Comparison of ENCODE assay signal across 8 mouse cellular contexts in genomic region chr11:96696842-96697455, GRCm38 (mm10).
DNase-seq lines count a peak whose midpoint lies in the region; ATAC-seq lines count a peak whose summit lies in the region.

No protein-coding gene starts in this region.

- no peak overlapping the region for H3K4me3 ChIP-seq in embryonic facial prominence, embryonic 10.5 days
- no peak overlapping the region for H3K4me3 ChIP-seq in limb, embryonic 11.5 days (ENCODE audit: low read depth, low read length)

- WGBS in embryonic facial prominence, embryonic 10.5 days, result 23% methylated on average over 7 of the region's 7 CpGs
- WGBS in limb, embryonic 11.5 days, result 27% methylated on average over 7 of the region's 7 CpGs

- ATAC-seq in limb, embryonic 11.5 days (ENCODE audit: insufficient number of reproducible peaks, low FRiP score, low TSS enrichment, low read depth), result no peak

- peaks cover 12% of the 10 kb centered on the region for H3K4me1 ChIP-seq in embryonic facial prominence, embryonic 10.5 days
- no peaks in the 10 kb centered on the region for H3K4me1 ChIP-seq in limb, embryonic 11.5 days (ENCODE audit: control insufficient read depth, insufficient read depth, low read length)

- DNase-seq in spleen, adult 18-20 months, result peak; percentile 4 to 15
- no peak for DNase-seq in spleen, postnatal 4 days (ENCODE audit: low spot score in 2 of 2)
- peak; percentile 76 for DNase-seq in embryonic facial prominence, embryonic 10.5 days (ENCODE audit: low spot score)
- peak; percentile 52 for DNase-seq in limb, embryonic 11.5 days (ENCODE audit: low spot score)
- peak; percentile 12 to 49 for DNase-seq in thymus, adult 18-20 months
- DNase-seq in urinary bladder, postnatal 10 days (ENCODE audit: low spot score), result no peak
- no peak for DNase-seq in gastrocnemius, postnatal 4 days (ENCODE audit: low spot score in 2 of 2)
- DNase-seq in urinary bladder, adult 2 months (ENCODE audit: low spot score), result no peak

- H3K36me3 ChIP-seq in embryonic facial prominence, embryonic 10.5 days (replicated peaks), result no peaks in the 10 kb centered on the region
- H3K36me3 ChIP-seq in limb, embryonic 11.5 days (ENCODE audit: control insufficient read depth, insufficient read depth, low read length), result no peaks in the 10 kb centered on the region

- no peak overlapping the region for H3K27ac ChIP-seq in embryonic facial prominence, embryonic 10.5 days (replicated peaks)
- no peak overlapping the region for H3K27ac ChIP-seq in limb, embryonic 11.5 days (replicated peaks; ENCODE audit: low read depth, low read length)

- no peak overlapping the region for H3K9ac ChIP-seq in limb, embryonic 11.5 days (ENCODE audit: low read length)

- H3K27me3 ChIP-seq in embryonic facial prominence, embryonic 10.5 days (replicated peaks; ENCODE audit: low read depth, poor library complexity, severe bottlenecking), result no peaks in the 10 kb centered on the region
- no peaks in the 10 kb centered on the region for H3K27me3 ChIP-seq in limb, embryonic 11.5 days (ENCODE audit: control insufficient read depth, insufficient read depth, low read length)

- H3K9me3 ChIP-seq in embryonic facial prominence, embryonic 10.5 days, result no peaks in the 10 kb centered on the region
- H3K9me3 ChIP-seq in limb, embryonic 11.5 days (ENCODE audit: control insufficient read depth, low read length), result no peaks in the 10 kb centered on the region

- H3K4me2 ChIP-seq in limb, embryonic 11.5 days (ENCODE audit: low read depth, severe bottlenecking), result no peak overlapping the region

Comparison
In these comparisons a context has a peak if more than half of its experiments do, and no peak if none do; other contexts are left out.
1. DNase-seq: peak in spleen, adult 18-20 months (2 of 2), embryonic facial prominence, embryonic 10.5 days (single experiment), limb, embryonic 11.5 days (single experiment) and thymus, adult 18-20 months (2 of 2); none in spleen, postnatal 4 days (0 of 2), urinary bladder, postnatal 10 days (single experiment), gastrocnemius, postnatal 4 days (0 of 2) and urinary bladder, adult 2 months (single experiment).